In the genomic region with DNA sequence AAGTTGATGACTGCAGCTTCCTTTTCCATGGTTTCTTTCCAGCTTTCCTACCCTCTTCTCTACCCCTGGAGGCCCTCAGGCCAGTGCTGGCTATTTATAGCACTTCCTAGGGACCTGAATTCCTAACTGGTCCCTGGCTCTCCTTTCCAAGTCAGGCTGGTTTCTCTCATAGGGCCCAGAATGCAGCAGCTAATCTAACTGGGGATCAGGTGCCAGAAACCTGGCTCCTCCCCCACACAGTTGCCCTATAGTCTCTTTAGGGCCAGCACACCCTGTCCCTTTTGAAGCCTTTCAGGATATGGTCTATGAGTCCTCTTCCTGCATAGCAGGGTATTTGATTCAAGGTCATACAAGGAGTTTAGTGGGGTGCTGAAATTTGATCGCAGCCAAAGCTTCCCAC, we compare ENCODE assay signal across 13 mouse cellular contexts. TPM values are rescaled to one million over a fixed set of nuclear protein-coding genes. Genes with fewer than 3 reads are reported as not detected.
A peak's percentile ranks its signal among the peaks of the same experiment; 100 is the strongest.
DNase-seq lines count a peak whose midpoint lies in the region; ATAC-seq lines count a peak whose summit lies in the region.
"Had no signal": no experiment of that assay in that cellular context is flagged by ENCODE, and none has a peak within 500 bp of the region (broad histone marks: within the 10 kb centered on the region; RNA-seq: fewer than 3 reads in every experiment).

No protein-coding gene starts in this region.

- peaks cover 26% of the 10 kb centered on the region for H3K4me1 ChIP-seq in limb, embryonic 13.5 days

- no peak overlapping the region for H3K4me2 ChIP-seq in limb, embryonic 13.5 days (replicated peaks)

- no peak overlapping the region for H3K9ac ChIP-seq in limb, embryonic 13.5 days
- H3K9ac ChIP-seq: forebrain, postnatal 0 days had no signal

- H3K9me3 ChIP-seq in limb, embryonic 13.5 days, result no peaks in the 10 kb centered on the region

- intact Hi-C loops in heart, postnatal 36 days (cut with DNase I), result loop anchor here (2.0 kb wide), 1 partner anchor 18 kb away; no protein-coding TSS in a partner anchor
- intact Hi-C loops in heart, postnatal 14 days (cut with DNase I), result no loop called here

- no peaks in the 10 kb centered on the region for H3K27me3 ChIP-seq in limb, embryonic 13.5 days

- no peak for ATAC-seq in limb, embryonic 13.5 days (ENCODE audit: low FRiP score, low read depth)
- ATAC-seq in activated CD4-positive, CD25-positive, alpha-beta regulatory T cell, adult 4 months, result no peak
- ATAC-seq: lung, postnatal 0 days had no signal

- peak overlapping the region; percentile 87 for H3K27ac ChIP-seq in limb, embryonic 13.5 days

- DNase-seq in heart, adult 18-20 months, result peak; percentile 61 to 74
- DNase-seq in heart, postnatal 36 days, result no peak
- peak; percentile 11 for DNase-seq in fibroblast of lung, adult 2 months (ENCODE audit: low read depth)
- DNase-seq in heart, postnatal 14 days, result peak; percentile 35 to 57
- no peak for DNase-seq in embryo, embryonic 10 days (ENCODE audit: low spot score)
- DNase-seq in left cerebral cortex, adult 18-20 months (ENCODE audit: low spot score in 2 of 2), result no peak
- DNase-seq: cerebellum, adult 9-11 months; forebrain, postnatal 0 days had no signal

- H3K4me3 ChIP-seq in limb, embryonic 13.5 days, result no peak overlapping the region

- 64% methylated on average over 1 of the region's 1 CpGs for WGBS in limb, embryonic 13.5 days

- H3K36me3 ChIP-seq in limb, embryonic 13.5 days, result no peaks in the 10 kb centered on the region

RNA-seq across cellular contexts. Expression of a gene that starts 3.8 kb away (rescaled TPM):
- 100 to 1,000 TPM; 211 to 226 TPM for total RNA-seq in heart, adult 18-20 months (2021)
- 100 to 1,000 TPM; 236 to 256 TPM for total RNA-seq in heart, postnatal 36 days (2021)
- 100 to 1,000 TPM; 243 TPM for total RNA-seq in heart, postnatal 14 days (2021)
- 21.8 and 21.9 TPM in 2 replicates for polyA plus RNA-seq in limb, embryonic 13.5 days (2015; fragmentation: Nextera tagmentation; extraction: Ambion mirVana)
- polyA plus RNA-seq in activated CD4-positive, CD25-positive, alpha-beta regulatory T cell, adult 4 months (2017; shearing (Covaris generic)), result 1 to 10 TPM; 2.8 to 3.0 TPM
- total RNA-seq in left cerebral cortex, adult 18-20 months (2021), result not detected

RNA-seq across cellular contexts. Expression of a gene that starts 14.8 kb away (rescaled TPM):
- under 1 TPM; 0.55 to 0.62 TPM for total RNA-seq in heart, adult 18-20 months (2021)
- under 1 TPM; 0.27 to 0.64 TPM for total RNA-seq in heart, postnatal 36 days (2021)
- 1 to 10 TPM in 1 of 2 experiments, under 1 TPM in 1; 0.96 to 1.8 TPM for total RNA-seq in heart, postnatal 14 days (2021)
- polyA plus RNA-seq in limb, embryonic 13.5 days (2015; fragmentation: Nextera tagmentation; extraction: Ambion mirVana), result 1.8 and 2.0 TPM in 2 replicates
- 1 to 10 TPM in 1 of 2 experiments, not detected in 1; 3.6 TPM for polyA plus RNA-seq in activated CD4-positive, CD25-positive, alpha-beta regulatory T cell, adult 4 months (2017; shearing (Covaris generic))
- total RNA-seq in left cerebral cortex, adult 18-20 months (2021), result not detected
- total RNA-seq: adrenal gland, adult 18-20 months; forebrain, postnatal 0 days; layer of hippocampus, postnatal 10 days had no signal

RNA-seq across cellular contexts. Expression of a gene that starts 18.2 kb away (rescaled TPM):
- total RNA-seq in heart, adult 18-20 months (2021), result under 1 TPM in 1 of 2 experiments, not detected in 1; 0.36 TPM
- total RNA-seq in heart, postnatal 36 days (2021), result under 1 TPM in 1 of 2 experiments, not detected in 1; 0.24 TPM
- under 1 TPM; 0.17 to 0.83 TPM for total RNA-seq in heart, postnatal 14 days (2021)
- 0.31 and 0.32 TPM in 2 replicates for polyA plus RNA-seq in limb, embryonic 13.5 days (2015; fragmentation: Nextera tagmentation; extraction: Ambion mirVana)
- polyA plus RNA-seq in activated CD4-positive, CD25-positive, alpha-beta regulatory T cell, adult 4 months (2017; shearing (Covaris generic)), result 10 to 100 TPM; 19.0 to 19.1 TPM
- under 1 TPM; 0.26 to 0.42 TPM for total RNA-seq in left cerebral cortex, adult 18-20 months (2021)
- total RNA-seq: forebrain, postnatal 0 days had no signal

RNA-seq across cellular contexts. Expression of a gene that starts 26.7 kb away (rescaled TPM):
- 10 to 100 TPM; 17.3 to 21.3 TPM for total RNA-seq in heart, adult 18-20 months (2021)
- total RNA-seq in heart, postnatal 36 days (2021), result 10 to 100 TPM; 15.8 to 16.3 TPM
- total RNA-seq in heart, postnatal 14 days (2021), result 10 to 100 TPM; 10.7 to 12.9 TPM
- 52.5 and 56.6 TPM in 2 replicates for polyA plus RNA-seq in limb, embryonic 13.5 days (2015; fragmentation: Nextera tagmentation; extraction: Ambion mirVana)
- polyA plus RNA-seq in activated CD4-positive, CD25-positive, alpha-beta regulatory T cell, adult 4 months (2017; shearing (Covaris generic)), result 10 to 100 TPM; 80.8 to 86.1 TPM
- total RNA-seq in left cerebral cortex, adult 18-20 months (2021), result 10 to 100 TPM; 11.9 to 14.6 TPM

RNA-seq across cellular contexts. Expression of a gene that starts 26.8 kb away (rescaled TPM):
- 10 to 100 TPM; 18.8 to 21.7 TPM for total RNA-seq in heart, adult 18-20 months (2021)
- total RNA-seq in heart, postnatal 36 days (2021), result 10 to 100 TPM; 15.3 to 20.6 TPM
- total RNA-seq in heart, postnatal 14 days (2021), result 10 to 100 TPM; 24.3 to 26.5 TPM
- 16.7 and 17.2 TPM in 2 replicates for polyA plus RNA-seq in limb, embryonic 13.5 days (2015; fragmentation: Nextera tagmentation; extraction: Ambion mirVana)
- polyA plus RNA-seq in activated CD4-positive, CD25-positive, alpha-beta regulatory T cell, adult 4 months (2017; shearing (Covaris generic)), result 10 to 100 TPM in 1 of 2 experiments, 1 to 10 TPM in 1; 9.6 to 11.9 TPM
- 10 to 100 TPM; 25.2 to 28.7 TPM for total RNA-seq in left cerebral cortex, adult 18-20 months (2021)

Comparison
In these comparisons a context has a peak if more than half of its experiments do, and no peak if none do; other contexts are left out.
1. DNase-seq: peak in heart, adult 18-20 months (2 of 2), fibroblast of lung, adult 2 months (single experiment) and heart, postnatal 14 days (2 of 2); none in heart, postnatal 36 days (0 of 2), embryo, embryonic 10 days (single experiment) and left cerebral cortex, adult 18-20 months (0 of 2).
2. RNA of a gene that starts 3.8 kb away (total RNA-seq): 236 to 256 TPM in heart, postnatal 36 days, 243 TPM in heart, postnatal 14 days and 211 to 226 TPM in heart, adult 18-20 months; not detected in left cerebral cortex, adult 18-20 months; every median in the first group is over 100 times any median in the second.